Mouse (Mus musculus) adrenal gland, adult 2 months (tissue): ENCODE results near the gene Dync2li1. TPM values are rescaled to one million over a fixed set of nuclear protein-coding genes. Genes with fewer than 3 reads are reported as not detected.

Experiments used
- DNase-seq: peaks from one replicate; pipeline ENCODE4 v3.0.0; 2021
- polyA plus RNA-seq: library from polyadenylated mRNA; depleted of rRNA; stranded (reverse); fragments of >200 nt; gene quantifications from 2 replicates; pipeline ENCODE4 v1.2.3, GENCODE M21; 2012
- total RNA-seq, 2 experiments: library from RNA; stranded (reverse); gene quantifications; 2 replicates each; pipeline ENCODE4 v1.2.3; 2021

Dync2li1 gene
- total and polyA plus RNA-seq, 3 experiments: 0.52 to 40.9 (median 19.1) TPM

GRCm38 (mm10) chr17:84645894-84646293 is 19.6 kb downstream of the Dync2li1 start:
- no peak for DNase-seq

- DNase-seq: no peak
Observed at GRCm38 (mm10) chr17:84646477-84646876, 20.2 kb downstream of the Dync2li1 start.

GRCm38 (mm10) chr17:84647630-84648029 is 21.3 kb downstream of the Dync2li1 start:
- DNase-seq: no peak

GRCm38 (mm10) chr17:84650302-84651017 is 24.2 kb downstream of the Dync2li1 start:
- no peak for DNase-seq

DNA sequence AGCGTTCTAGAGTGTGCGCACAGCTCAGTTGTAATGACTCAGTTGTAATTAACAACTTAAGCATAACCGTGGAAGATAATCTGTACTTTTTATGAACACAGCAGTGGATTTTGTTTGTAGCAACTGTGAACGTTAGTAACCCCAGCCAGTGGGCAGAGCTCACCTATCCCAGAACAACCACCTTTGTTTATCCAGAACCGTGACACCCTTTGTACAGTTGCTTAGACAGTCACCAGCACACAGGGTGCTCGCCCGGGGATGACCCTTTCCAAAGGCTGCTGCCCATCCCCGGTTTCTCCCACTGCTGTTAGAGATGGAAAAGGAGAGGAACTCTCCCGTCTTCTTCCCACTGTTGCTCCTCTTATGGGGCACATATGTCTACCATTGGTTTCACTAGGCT is 27.2 kb downstream of the Dync2li1 start:
- no peak for DNase-seq

GRCm38 (mm10) chr17:84656205-84656604 is 29.9 kb downstream of the Dync2li1 start:
- DNase-seq: no peak

DNA sequence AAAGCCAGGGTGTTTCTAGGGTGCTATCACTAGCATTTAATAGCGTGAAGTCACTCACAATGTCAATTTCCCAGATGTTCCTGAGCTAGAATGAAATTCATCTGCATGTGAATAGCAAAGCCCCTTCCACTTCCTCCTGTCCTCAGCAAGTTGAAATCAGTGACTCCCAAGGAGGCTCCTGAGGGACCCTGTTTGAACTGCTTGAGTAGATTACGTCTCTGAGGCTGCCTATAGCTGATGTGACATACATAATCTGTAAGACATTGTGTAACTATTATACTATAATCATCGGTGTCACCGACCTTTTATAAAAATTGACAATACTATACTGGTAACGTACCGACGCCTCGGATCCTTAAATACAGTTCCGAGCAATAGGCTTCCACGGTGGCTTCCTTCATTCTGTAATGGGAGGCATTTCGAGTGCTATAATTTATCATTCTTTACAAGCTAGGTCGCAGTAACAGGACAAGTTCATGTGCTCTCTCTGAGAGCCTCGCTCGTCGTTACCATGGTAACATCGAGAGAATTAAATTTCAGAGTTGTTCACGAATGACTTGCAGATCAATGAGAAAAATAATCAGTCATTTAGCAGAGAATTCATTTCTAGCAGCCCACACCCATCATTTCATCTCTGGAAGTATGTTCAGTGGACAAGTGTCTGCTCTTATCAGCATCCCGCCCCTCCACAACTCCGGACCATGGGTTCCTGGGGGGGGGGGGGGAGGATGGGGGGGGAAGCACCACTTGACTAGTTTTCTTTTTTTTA is 30.5 kb downstream of the Dync2li1 start:
- no peak for DNase-seq

- no peak for DNase-seq
Observed at GRCm38 (mm10) chr17:84657422-84657732, 31.1 kb downstream of the Dync2li1 start.

DNA sequence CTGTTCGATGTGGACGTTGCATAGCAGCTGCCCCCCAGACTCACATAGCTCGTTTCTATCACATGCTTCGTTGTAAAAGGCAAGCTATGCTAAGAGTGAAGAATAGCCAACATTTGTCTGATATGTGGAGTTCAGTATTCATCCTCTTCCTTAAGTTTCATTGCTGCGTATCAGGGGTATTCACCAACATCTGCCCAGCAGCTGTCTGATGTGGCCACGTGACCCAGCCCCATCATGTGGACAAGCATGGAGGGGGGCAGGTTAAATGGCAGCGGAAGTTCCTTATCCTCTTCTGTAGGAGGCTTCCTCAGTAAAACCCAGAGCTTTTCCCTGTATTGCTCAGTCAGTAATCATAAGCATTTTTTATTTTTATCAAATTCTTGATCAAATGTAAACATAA is 31.5 kb downstream of the Dync2li1 start:
- DNase-seq: no peak

GRCm38 (mm10) chr17:84658195-84658594 is 31.9 kb downstream of the Dync2li1 start:
- no peak for DNase-seq

DNA sequence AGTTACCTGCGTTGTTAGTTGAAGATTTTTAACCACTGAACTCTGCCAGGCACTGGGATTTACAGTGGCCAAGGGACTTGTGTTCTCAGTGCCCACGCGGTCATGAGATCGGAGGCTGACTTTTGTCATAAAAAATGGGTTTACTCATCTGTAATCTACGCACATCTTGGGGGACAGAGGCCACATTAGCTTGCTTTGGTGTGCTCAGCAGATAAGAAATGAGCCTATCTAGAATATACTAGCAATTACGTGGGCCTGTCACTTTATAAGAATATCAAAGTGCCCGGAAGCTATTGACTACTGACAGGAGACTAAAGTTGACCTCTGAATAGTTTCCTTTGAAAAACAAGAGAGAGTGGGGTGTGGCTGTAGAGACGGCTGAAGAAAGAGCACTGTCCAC is 32.7 kb downstream of the Dync2li1 start:
- DNase-seq: no peak

DNA sequence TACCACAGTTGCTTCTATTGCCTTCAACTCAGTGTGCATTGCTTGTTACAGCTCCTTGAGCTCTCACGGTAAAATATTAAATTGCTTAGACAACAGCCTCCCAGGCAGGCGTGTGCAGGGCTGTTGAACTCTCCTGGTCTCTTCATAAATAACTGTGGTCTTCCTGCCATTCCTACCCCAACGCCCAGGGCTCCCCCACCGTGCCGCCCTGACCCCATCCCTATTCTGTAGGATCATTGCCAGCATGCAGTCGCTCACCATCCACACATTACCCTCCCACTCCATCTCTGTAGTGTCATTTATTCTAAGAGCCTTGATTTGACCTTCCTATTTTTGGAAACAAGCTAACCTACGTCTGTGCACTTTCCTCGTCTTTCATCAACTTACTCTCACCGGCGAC is 38.8 kb downstream of the Dync2li1 start:
- no peak for DNase-seq

DNA sequence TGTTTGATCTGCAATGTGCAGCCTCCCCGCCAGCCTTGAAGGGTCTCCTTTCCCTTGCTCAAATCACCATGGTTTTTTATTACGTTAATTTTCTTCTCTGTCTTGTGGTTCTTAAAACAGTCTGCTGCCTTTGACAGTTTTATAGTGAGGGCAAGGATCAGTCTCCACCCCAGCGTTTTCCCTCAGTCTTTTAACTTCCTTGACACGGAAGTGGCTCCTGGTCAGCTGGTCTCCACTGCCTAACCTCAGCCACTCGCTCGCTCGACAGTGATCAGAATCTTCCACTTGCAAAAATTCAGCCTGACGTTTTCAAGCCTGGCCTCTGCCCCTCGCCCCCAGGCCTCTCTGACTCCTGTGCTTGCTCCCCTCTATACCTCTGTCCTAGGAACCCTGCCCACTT is 39.4 kb downstream of the Dync2li1 start:
- no peak for DNase-seq

DNA sequence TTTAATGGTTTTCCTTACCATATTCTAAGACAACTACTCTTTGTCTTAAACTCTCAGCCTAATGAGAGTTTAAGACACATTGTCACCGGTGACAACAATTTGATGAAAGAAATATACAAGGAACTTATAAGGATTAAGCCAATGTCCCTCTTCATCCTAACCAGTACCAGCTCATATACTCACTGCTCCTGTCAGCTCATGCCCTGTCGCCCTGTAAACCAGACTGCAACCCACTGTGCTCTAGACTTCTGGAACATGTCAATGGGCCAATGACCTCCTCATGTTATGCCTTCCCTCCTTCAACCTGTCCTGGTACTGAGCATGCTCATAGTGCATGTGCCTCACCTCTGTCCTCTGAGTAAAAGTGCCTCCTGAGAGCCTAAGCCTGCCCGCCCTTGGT is 41.6 kb downstream of the Dync2li1 start:
- DNase-seq: no peak

DNA sequence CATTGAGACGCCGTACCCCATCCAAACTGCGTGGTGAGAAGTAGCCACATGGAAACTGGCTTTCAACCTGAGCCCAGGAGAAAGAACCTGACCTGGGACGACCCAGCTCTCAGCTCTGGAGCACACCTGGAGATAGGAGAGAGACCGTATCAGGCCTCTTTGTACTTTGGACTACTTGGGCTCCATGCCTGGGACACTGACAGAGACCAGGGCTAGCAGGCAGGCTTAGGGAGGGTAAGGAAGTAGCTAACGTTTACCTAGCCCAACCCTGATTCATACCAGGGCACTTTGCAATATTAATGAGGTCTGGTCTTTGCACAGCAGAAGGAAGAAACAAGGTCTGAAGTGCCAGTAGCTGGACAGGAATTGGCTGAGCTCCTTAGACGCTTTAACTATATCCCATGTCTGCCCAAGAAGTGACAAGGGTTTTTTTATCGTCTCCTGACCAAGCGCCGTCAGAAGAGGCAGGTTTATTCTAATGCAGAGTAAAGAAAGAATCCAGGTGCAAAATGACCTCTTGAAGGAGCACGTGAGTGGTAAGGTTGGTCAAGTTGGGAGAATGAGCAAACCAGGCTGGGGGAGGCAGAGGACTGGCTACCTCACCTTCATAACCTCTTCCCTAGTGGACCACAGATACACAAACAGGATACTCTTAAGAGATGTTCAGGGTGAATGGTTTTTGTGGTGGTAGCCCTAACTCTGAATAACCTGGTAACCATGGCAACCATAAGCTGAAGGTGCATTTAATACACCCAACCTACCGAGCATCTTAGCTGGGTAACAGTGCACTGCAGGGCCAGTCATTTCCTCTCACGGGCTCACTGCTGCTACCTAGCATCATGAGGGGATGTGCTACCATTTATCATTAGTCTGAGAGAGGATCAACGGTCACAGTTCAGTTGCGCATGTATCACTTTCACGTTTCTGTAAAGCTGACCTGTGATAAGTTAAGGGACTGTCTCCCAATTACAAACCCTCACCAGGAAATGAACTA is 46.4 kb downstream of the Dync2li1 start:
- DNase-seq: no peak

DNA sequence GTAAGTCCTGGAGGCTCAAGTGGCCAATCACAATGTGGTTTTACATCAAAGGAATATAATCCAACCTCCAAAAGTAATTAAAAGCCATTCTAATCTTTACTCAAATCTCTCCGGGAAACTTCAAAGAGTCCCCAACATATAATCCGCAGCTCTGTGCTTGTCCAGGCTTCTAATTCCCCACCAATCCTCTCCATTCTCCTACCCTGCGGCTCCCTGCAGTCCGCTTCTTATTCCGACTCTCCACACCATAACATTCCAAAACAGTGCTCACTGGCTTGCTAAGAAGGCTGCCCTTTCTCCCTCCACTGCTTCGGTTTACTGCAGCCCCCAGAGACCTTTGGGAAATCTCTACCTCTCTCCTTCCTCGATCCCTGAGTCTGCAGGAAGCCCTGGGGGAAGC is 47.8 kb downstream of the Dync2li1 start:
- no peak for DNase-seq

GRCm38 (mm10) chr17:84675204-84675603 is 48.9 kb downstream of the Dync2li1 start:
- DNase-seq: no peak

- DNase-seq: peak; percentile 19
Observed at GRCm38 (mm10) chr17:84675951-84676366, 49.7 kb downstream of the Dync2li1 start, which contains the start of gene Abcg8. Gene Abcg8, plus strand, starts transcription at chr17:84676302.

DNA sequence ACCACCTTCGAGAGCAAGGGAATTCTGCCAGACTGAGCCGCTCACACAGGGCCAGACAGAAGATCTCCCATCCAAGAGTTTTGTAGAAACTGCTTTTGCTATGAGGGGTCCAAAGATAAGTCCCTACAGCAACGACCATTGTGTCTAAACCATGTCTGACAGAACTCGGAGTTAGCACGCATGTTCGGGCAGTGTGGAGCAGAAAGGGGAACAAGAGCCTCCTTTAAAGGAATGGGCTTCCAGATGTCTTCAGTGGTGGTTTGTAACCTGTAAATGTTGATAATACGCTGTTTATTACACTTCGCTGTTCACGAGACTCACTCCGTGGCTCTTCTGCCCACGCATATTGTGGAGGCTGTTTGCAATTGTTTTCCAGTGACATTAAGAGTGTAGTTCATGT is 51.3 kb downstream of the Dync2li1 start:
- DNase-seq: no peak

DNA sequence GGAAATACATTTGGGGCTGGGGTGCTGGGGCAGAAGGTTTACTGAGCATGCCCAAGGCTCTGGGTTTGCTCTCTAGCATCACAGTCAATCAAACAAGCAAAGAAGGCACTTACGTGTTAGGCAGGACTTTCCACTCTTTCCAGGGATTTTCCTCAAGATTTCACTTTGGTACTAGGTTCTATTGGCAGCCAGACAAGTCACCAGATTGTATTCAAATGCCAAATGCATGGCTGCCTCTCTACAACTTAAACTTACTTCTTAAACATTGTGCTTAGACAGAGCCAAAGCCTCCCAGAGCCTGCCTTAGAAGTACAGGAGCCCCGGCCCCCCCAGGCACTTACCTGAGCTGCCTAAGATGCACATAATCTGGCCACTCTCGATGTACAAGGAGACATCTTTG is 55.4 kb downstream of the Dync2li1 start:
- no peak for DNase-seq

GRCm38 (mm10) chr17:84682734-84683717 is 56.7 kb downstream of the Dync2li1 start, which contains the start of gene Abcg5:
Gene Abcg5, minus strand, starts transcription at chr17:84683011.
- DNase-seq: no peak
